Mouse (Mus musculus) hindbrain, embryonic 11.5 days (tissue): ENCODE measurements at regions not wholly inside any gene's neighbourhood (a gene's known extent, or its start where the extent isn't known, plus 50 kb on each side); places are given as distances from the start of the nearest gene placed in this dataset.

ENCODE experiments used
- ATAC-seq: fragments of 200-750 bp; cut with Nextera tagmentation; 2 replicates; pipeline ENCODE4 v1.8.0; 2017; ENCODE audit warnings: mild to moderate bottlenecking, moderate TSS enrichment, moderate library complexity; ENCODE audit not compliant: low FRiP score
- DNase-seq: peaks from one replicate; pipeline ENCODE4 v3.0.0-alpha.2; 2015; ENCODE audit warnings: low spot score
- H3K27ac ChIP-seq: fragments of 300-500 bp; sonication (generic); 2 replicates; pipeline ENCODE4 v1.5.1; 2014; ENCODE audit warnings: mild to moderate bottlenecking, low read depth, low read length
- H3K27me3 ChIP-seq: fragments of 300-500 bp; sonication (generic); 2 replicates; pipeline ENCODE4 v1.6.1; 2014; ENCODE audit warnings: mild to moderate bottlenecking, low read length, moderate library complexity, mixed read lengths; ENCODE audit not compliant: control insufficient read depth, insufficient read depth
- H3K36me3 ChIP-seq: fragments of 300-500 bp; sonication (generic); 2 replicates; pipeline ENCODE4 v1.6.1; 2014; ENCODE audit warnings: mild to moderate bottlenecking, low read length, moderate library complexity, mixed read lengths; ENCODE audit not compliant: control insufficient read depth, insufficient read depth
- H3K4me1 ChIP-seq: fragments of 300-500 bp; sonication (generic); replicated peaks from 2 replicates; pipeline ENCODE4 v1.6.1; 2014; ENCODE audit warnings: low read length, mixed read lengths; ENCODE audit not compliant: control insufficient read depth, insufficient read depth
- H3K4me2 ChIP-seq: fragments of 300-500 bp; sonication (generic); replicated peaks from 2 replicates; pipeline ENCODE4 v1.6.1; 2014; ENCODE audit warnings: mild to moderate bottlenecking, low read depth, low read length
- H3K4me3 ChIP-seq: fragments of 300-500 bp; sonication (generic); 2 replicates; pipeline ENCODE4 v1.5.1; 2014; ENCODE audit warnings: low read depth, low read length
- H3K9ac ChIP-seq: fragments of 300-500 bp; sonication (generic); 2 replicates; pipeline ENCODE4 v1.6.1; 2014; ENCODE audit warnings: low read depth, low read length
- H3K9me3 ChIP-seq: fragments of 300-500 bp; sonication (generic); 2 replicates; pipeline ENCODE4 v1.6.1; 2016; ENCODE audit warnings: low read length; ENCODE audit not compliant: control insufficient read depth
- WGBS: fragments of 180-500 bp; shearing (Covaris S2); extraction: QIAGEN DNeasy Blood & Tissue Kit; methylation state at CpG from one replicate; pipeline ENCODE4 v1.1.7; 2014; 5-methylcytosine and 5-hydroxymethylcytosine counted together

DNA sequence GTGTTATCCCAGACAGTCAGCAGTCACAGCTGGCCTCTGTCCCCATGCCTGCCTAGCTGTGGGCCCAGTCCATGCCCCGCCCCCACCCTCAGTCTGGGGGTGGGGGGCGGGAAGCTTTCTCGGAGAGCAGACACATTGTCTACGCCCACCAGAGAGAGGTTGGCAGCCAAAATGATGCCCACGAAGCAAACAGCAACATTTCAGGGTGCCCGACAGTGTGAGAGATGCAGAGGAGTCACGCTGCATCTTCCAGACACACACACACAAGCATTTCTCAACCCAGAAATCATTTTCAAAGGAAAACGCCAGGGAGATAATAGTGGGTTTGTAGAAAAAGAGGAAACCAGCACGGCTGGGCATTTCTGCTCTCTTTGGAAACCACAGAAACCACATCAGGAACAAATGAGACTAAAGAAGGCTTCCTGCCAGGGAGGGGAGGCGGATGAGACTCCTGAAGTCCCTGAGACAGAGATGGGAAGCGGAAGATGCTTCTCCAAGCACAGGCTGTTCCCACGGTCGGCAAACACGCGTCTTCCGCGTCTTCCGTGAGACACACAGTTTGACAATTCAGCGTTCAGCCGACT lies 152.1 kb upstream of the Agap1 start:
- no peaks in the 10 kb centered on the region for H3K27me3 ChIP-seq
- DNase-seq (peak; percentile 18), ATAC-seq (no peak)
- H3K27ac ChIP-seq, result no peak overlapping the region
- H3K9me3 ChIP-seq, result no peaks in the 10 kb centered on the region
- no peak overlapping the region for H3K9ac ChIP-seq
- no peak overlapping the region for H3K4me3 ChIP-seq
- 67% methylated on average over 20 of the region's 20 CpGs for WGBS
- no peaks in the 10 kb centered on the region for H3K4me1 ChIP-seq
- no peaks in the 10 kb centered on the region for H3K36me3 ChIP-seq
- 0 out of 2 replicates have a peak overlapping the region, but pooled peaks have one; percentile 17 for H3K4me2 ChIP-seq

DNA sequence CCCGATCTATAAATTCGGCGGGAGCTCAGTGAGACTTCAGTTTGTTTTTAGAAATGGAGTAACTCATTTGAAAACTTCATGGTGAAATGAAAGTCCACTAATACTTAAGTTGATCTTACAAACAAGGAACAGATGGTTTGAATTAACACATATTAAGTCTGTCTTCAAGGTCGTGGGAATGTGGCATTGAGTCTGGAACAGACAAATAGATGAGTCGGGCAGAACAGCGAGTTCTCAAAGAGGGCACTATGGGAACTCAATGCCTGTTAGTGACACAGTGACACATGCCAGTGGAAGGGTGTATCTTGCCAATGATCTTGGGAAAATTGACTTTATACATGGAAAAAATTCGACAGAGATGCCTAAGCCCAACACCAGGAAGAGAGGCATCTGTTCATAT lies 149.4 kb upstream of the Agap1 start:
- no peak overlapping the region; the same call in 1 of the 2 replicates for H3K27ac ChIP-seq
- DNase-seq, result no peak
- WGBS, result 71% methylated on average over 7 of the region's 7 CpGs
- H3K9me3 ChIP-seq, result no peaks in the 10 kb centered on the region
- H3K27me3 ChIP-seq, result no peaks in the 10 kb centered on the region
- no peaks in the 10 kb centered on the region for H3K36me3 ChIP-seq
- no peak overlapping the region for H3K4me2 ChIP-seq
- no peak for ATAC-seq
- H3K4me1 ChIP-seq, result no peaks in the 10 kb centered on the region
- no peak overlapping the region for H3K9ac ChIP-seq
- H3K4me3 ChIP-seq, result no peak overlapping the region

DNA sequence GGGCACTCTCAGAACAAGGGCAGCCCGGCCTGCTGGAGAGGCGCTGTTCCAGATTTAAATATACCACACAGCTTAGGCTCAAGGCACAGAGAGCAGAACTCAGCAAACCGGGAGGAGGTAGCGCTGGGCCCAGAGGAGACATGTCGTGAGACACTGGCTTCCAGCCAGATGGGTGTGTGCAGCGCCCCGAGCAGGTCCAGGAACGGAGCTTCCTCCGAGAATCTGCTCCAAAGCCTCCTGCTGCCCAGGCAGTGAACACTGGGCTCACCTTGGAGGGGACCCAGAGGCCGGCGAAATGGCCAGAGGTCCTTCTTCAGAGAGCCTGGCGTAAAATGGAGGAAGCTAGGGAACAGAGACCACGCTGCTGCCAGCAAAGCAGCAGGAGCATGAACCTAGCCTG lies 145.8 kb upstream of the Agap1 start:
- ATAC-seq (no peak), DNase-seq (no peak)
- H3K4me1 ChIP-seq, result no peaks in the 10 kb centered on the region
- no peak overlapping the region for H3K27ac ChIP-seq
- no peak overlapping the region for H3K9ac ChIP-seq
- WGBS, result 77% methylated on average over 13 of the region's 13 CpGs
- H3K4me3 ChIP-seq, result no peak overlapping the region
- no peaks in the 10 kb centered on the region for H3K9me3 ChIP-seq
- H3K27me3 ChIP-seq, result no peaks in the 10 kb centered on the region
- H3K4me2 ChIP-seq, result no peak overlapping the region
- no peaks in the 10 kb centered on the region for H3K36me3 ChIP-seq

DNA sequence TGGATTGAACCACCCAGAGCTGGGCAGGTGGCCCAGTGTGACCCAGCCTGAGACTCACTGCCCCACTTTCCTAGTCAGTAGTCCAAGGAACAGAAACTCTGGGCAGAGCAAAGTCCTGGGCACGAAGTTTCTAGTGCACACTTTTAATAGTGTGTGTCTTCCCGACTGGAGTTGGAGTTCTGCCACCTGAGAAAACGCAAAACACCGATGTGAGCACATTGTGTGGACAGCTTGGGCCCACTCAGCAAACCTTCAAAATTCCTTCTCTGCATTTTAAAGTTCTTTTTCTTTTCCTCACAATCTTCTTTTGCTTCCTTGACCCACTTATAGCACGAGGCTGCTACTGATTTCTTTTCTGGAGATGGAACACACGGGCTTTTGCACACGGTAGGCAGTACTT lies 141.5 kb upstream of the Agap1 start:
- 94% methylated on average over 7 of the region's 7 CpGs for WGBS
- H3K4me2 ChIP-seq, result no peak overlapping the region
- H3K27ac ChIP-seq, result no peak overlapping the region
- ATAC-seq (no peak), DNase-seq (no peak)
- no peaks in the 10 kb centered on the region for H3K4me1 ChIP-seq
- no peaks in the 10 kb centered on the region for H3K9me3 ChIP-seq
- H3K4me3 ChIP-seq, result no peak overlapping the region
- no peak overlapping the region for H3K9ac ChIP-seq
- H3K27me3 ChIP-seq, result no peaks in the 10 kb centered on the region
- H3K36me3 ChIP-seq, result no peaks in the 10 kb centered on the region

DNA sequence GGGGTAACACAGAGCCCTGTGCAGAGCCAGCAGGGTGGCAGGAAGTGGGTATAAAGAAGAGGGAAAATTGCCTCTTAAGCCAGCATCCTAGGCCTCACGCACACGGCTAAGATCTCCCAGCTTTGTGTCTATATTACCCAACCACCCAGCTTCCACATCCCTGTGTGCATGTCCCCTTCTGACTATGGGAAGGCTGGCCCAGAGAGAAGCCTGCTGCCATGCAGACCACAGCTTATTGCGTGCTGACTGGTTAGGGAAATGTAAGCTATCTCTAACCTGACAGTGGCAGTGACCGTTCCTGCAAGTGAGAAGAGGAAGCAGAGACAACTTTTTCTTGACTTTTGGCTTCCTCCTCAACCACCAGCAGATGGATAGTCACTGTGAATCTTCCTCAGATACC lies 136.7 kb upstream of the Agap1 start:
- Histone ChIP-seq H3K9me3 (no peaks in the 10 kb centered on the region), H3K9ac (no peak overlapping the region), H3K4me3 (no peak overlapping the region), H3K36me3 (no peaks in the 10 kb centered on the region), H3K27ac (no peak overlapping the region), H3K4me2 (no peak overlapping the region), H3K27me3 (no peaks in the 10 kb centered on the region), H3K4me1 (no peaks in the 10 kb centered on the region)
- no peak for DNase-seq
- WGBS, result 90% methylated on average over 4 of the region's 4 CpGs
- no peak for ATAC-seq

DNA sequence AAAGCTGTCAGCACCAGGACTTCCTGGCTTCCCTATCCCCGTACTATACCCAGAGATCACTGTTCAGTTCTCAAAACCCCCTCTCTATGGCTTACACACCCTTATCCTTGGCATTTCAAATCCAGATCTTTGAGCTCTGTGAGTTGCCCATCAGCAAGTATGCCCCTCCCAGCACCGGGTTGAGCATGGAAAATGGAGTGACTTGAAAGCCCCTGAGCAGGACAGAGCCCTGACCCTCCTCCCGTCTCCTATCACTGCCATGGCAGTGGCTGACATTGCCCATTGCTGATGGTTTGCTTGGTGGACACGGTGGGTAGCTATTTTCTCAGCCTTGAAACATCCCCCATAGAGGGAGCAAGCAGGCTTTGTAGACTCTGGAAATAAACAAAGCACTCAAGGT lies 135.9 kb upstream of the Agap1 start:
- Histone ChIP-seq H3K9ac (no peak overlapping the region), H3K27ac (no peak overlapping the region), H3K9me3 (no peaks in the 10 kb centered on the region), H3K4me1 (no peaks in the 10 kb centered on the region), H3K27me3 (no peaks in the 10 kb centered on the region), H3K36me3 (no peaks in the 10 kb centered on the region), H3K4me3 (no peak overlapping the region), H3K4me2 (no peak overlapping the region)
- ATAC-seq (no peak), DNase-seq (no peak)
- 66% methylated on average over 4 of the region's 4 CpGs for WGBS

DNA sequence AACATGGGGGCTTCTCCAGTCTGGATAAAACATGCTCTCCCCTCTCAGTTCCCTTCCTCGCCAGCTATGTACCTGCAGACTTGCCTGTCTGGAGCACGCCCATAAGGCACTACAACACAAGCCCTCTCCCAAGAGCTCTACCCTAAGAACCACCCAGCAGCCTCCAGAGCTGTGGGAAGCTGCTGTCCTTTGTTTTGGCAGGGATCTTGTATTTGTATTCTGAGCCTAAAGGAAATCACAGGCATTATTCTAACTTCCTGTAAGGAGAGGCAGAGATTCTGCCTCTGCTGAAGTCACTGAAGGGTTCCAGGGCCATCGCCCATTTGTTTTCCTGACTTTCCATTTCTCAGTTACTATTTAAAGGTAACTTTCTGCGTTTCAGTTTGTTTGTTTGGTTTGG lies 132.0 kb upstream of the Agap1 start:
- WGBS, result 76% methylated on average over 4 of the region's 4 CpGs
- no peak for ATAC-seq
- Histone ChIP-seq H3K4me3 (no peak overlapping the region), H3K4me1 (no peaks in the 10 kb centered on the region), H3K9ac (no peak overlapping the region), H3K27me3 (no peaks in the 10 kb centered on the region), H3K4me2 (no peak overlapping the region), H3K27ac (no peak overlapping the region), H3K36me3 (no peaks in the 10 kb centered on the region), H3K9me3 (no peaks in the 10 kb centered on the region)
- no peak for DNase-seq

DNA sequence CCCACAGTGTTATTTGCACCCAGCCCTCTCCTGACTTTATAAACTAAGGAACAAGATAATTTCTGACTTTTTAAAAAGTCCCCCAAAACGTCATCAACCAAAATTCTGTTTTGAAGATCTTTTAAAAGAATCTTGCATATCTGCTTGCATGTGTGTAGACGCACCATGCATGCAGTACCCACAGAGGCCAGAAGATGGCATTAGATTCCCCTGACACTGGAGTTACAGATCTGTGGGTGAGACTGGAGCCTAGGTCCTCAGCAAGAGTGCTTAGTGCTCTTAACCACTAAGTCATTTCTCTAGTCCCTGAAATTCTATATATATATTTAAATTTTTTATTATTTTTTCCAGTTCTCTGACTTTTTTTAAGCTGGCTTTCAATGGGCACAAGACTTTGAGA lies 131.5 kb upstream of the Agap1 start:
- Histone ChIP-seq H3K4me2 (no peak overlapping the region), H3K27me3 (no peaks in the 10 kb centered on the region), H3K36me3 (no peaks in the 10 kb centered on the region), H3K4me3 (no peak overlapping the region), H3K4me1 (no peaks in the 10 kb centered on the region), H3K27ac (no peak overlapping the region), H3K9me3 (no peaks in the 10 kb centered on the region), H3K9ac (no peak overlapping the region)
- peak; percentile 75 for DNase-seq
- 35% methylated on average over 2 of the region's 2 CpGs for WGBS
- no peak for ATAC-seq

DNA sequence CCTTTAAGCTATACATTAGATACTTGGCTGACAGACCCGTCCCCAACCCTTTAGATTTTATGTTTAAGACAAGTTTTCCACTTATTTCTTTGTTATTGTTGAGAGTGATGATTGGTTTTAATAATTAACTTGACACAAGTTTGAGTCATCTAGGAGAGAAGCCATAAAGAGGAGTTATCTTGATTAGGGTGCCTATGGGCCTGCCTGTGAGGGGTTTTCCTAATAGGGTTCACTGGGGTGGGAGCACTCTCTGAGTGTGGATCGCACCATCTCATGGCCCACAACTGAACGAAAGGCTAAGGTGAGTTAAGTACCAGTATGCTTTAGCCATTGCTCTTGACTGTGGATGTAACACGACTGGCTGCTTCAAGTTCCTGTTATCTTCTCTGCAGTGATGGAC lies 123.3 kb upstream of the Agap1 start:
- H3K27me3 ChIP-seq, result no peaks in the 10 kb centered on the region
- WGBS, result 91% methylated on average over 4 of the region's 4 CpGs
- no peaks in the 10 kb centered on the region for H3K9me3 ChIP-seq
- H3K4me1 ChIP-seq, result no peaks in the 10 kb centered on the region
- ATAC-seq (no peak), DNase-seq (no peak)
- H3K9ac ChIP-seq, result no peak overlapping the region
- H3K27ac ChIP-seq, result no peak overlapping the region
- no peak overlapping the region for H3K4me3 ChIP-seq
- H3K36me3 ChIP-seq, result no peaks in the 10 kb centered on the region
- no peak overlapping the region for H3K4me2 ChIP-seq
